Mouse (Mus musculus) ES-E14 (cell line): ENCODE data around the gene Nlrc5. TPM values are rescaled to one million over a fixed set of nuclear protein-coding genes. Genes with fewer than 3 reads are reported as not detected.

Source experiments
- DNase-seq: peaks from one replicate; pipeline ENCODE4 v3.0.0-alpha.2; 2013; ENCODE audit warnings: low read depth, low spot score
- H3K27ac ChIP-seq: 2 replicates; pipeline ENCODE4 v1.5.1; 2012; ENCODE audit warnings: low read depth, mild to moderate bottlenecking, low read length, moderate library complexity, mixed read lengths; ENCODE audit not compliant: poor library complexity, insufficient read depth, severe bottlenecking
- H3K36me3 ChIP-seq: 2 replicates; pipeline ENCODE4 v1.6.1; 2012; ENCODE audit warnings: mild to moderate bottlenecking, low read length, moderate library complexity, mixed read lengths; ENCODE audit not compliant: control insufficient read depth, poor library complexity, insufficient read depth, severe bottlenecking
- H3K4me1 ChIP-seq, 2 experiments: fragments of 150-350 bp in 1 of 2; sonication (generic) in 1 of 2; 2 replicates each; pipeline ENCODE4 v1.6.1; 2012; ENCODE audit warnings: low read length in 2 of 2, mild to moderate bottlenecking in 1 of 2, mixed read lengths in 1 of 2; ENCODE audit not compliant: control insufficient read depth in 2 of 2, insufficient read depth in 2 of 2, poor library complexity in 1 of 2
- H3K4me3 ChIP-seq, 2 experiments: fragments of 150-350 bp in 1 of 2; sonication (generic) in 1 of 2; 2 replicates each; pipeline ENCODE4 v1.5.1; 2012; ENCODE audit warnings: low read length in 2 of 2, low read depth in 1 of 2, mild to moderate bottlenecking in 1 of 2, mixed read lengths in 1 of 2; ENCODE audit not compliant: insufficient read depth in 1 of 2, poor library complexity in 1 of 2, severe bottlenecking in 1 of 2
- H3K9ac ChIP-seq: 2 replicates; pipeline ENCODE4 v1.6.1; 2012; ENCODE audit warnings: low read depth, mild to moderate bottlenecking, low read length, mixed read lengths; ENCODE audit not compliant: poor library complexity, insufficient read depth, severe bottlenecking
- H3K9me3 ChIP-seq: fragments of 150-350 bp; sonication (generic); 2 replicates; pipeline ENCODE4 v1.6.1; 2012; ENCODE audit warnings: low read depth, mild to moderate bottlenecking, low read length; ENCODE audit not compliant: control insufficient read depth, insufficient read depth
- CHD2 ChIP-seq: IDR thresholded peaks from 2 replicates; pipeline ENCODE4 v1.6.1; 2014; ENCODE audit warnings: mild to moderate bottlenecking, low read depth, low read length, inconsistent platforms
- HCFC1 ChIP-seq: IDR thresholded peaks from 2 replicates; pipeline ENCODE4 v1.6.1; 2012; ENCODE audit warnings: low read length, inconsistent platforms, borderline replicate concordance; ENCODE audit not compliant: insufficient read depth
- MAFK ChIP-seq: IDR thresholded peaks from 2 replicates; pipeline ENCODE4 v1.6.1; 2014; ENCODE audit warnings: mild to moderate bottlenecking, low read depth, low read length, inconsistent platforms; ENCODE audit not compliant: insufficient read depth
- ZC3H11A ChIP-seq: IDR thresholded peaks from 2 replicates; pipeline ENCODE4 v1.6.1; 2012; ENCODE audit warnings: low read depth, mild to moderate bottlenecking, inconsistent platforms, low read length, borderline replicate concordance
- ZNF384 ChIP-seq: IDR thresholded peaks from 2 replicates; pipeline ENCODE4 v1.6.1; 2012; ENCODE audit warnings: low read depth, low read length, inconsistent platforms
- in situ Hi-C, 2 experiments: fragments of 600-800 bp; cut with MboI; formaldehyde crosslinking; loops; one replicate each; pipeline ENCODE4 v1.15.1; 2025; ENCODE audit warnings: low sequenced_read_pairs in 2 of 2, inconsistent platforms in 1 of 2; ENCODE audit not compliant: unreplicated experiment in 2 of 2
- total RNA-seq: library from RNA; depleted of rRNA; stranded (reverse); fragments of 300-350 nt; gene quantifications from 2 replicates; pipeline ENCODE4 v1.2.3, GENCODE M21; 2012

The Nlrc5 gene
- total RNA-seq, 1 experiment = 0.76 TPM

- in situ Hi-C loops = no loop called here
- no peaks in the 10 kb centered on the region for H3K36me3 ChIP-seq
- no peaks in the 10 kb centered on the region for H3K4me1 ChIP-seq
- TF ChIP-seq HCFC1 (no peak), ZC3H11A (no peak)
- H3K4me3 ChIP-seq = no peak overlapping the region
- no peaks in the 10 kb centered on the region for H3K9me3 ChIP-seq
- H3K9ac ChIP-seq = no peak overlapping the region
- no peak for DNase-seq
- no peak overlapping the region for H3K27ac ChIP-seq
Observed at GRCm38 (mm10) chr8:94456071-94456470, 21.9 kb downstream of the Nlrc5 start.

- H3K4me1 ChIP-seq = no peaks in the 10 kb centered on the region
- in situ Hi-C loops = no loop called here
- TF ChIP-seq ZNF384 (no peak), ZC3H11A (no peak), CHD2 (no peak), MAFK (no peak), HCFC1 (no peak)
Observed at GRCm38 (mm10) chr8:94458567-94458966, 24.4 kb downstream of the Nlrc5 start.

GRCm38 (mm10) chr8:94469656-94470055 is 35.5 kb downstream of the Nlrc5 start:
- in situ Hi-C loops = no loop called here
- no peak overlapping the region for H3K4me3 ChIP-seq
- no peaks in the 10 kb centered on the region for H3K9me3 ChIP-seq
- no peaks in the 10 kb centered on the region for H3K4me1 ChIP-seq
- no peak for DNase-seq
- H3K36me3 ChIP-seq = no peaks in the 10 kb centered on the region
- TF ChIP-seq HCFC1 = no peak
- H3K9ac ChIP-seq = no peak overlapping the region
- H3K27ac ChIP-seq = no peak overlapping the region

More at GRCm38 (mm10) chr8:94458567-94458966, 24.4 kb downstream of the Nlrc5 start:
- H3K36me3 ChIP-seq = no peaks in the 10 kb centered on the region
- no peak overlapping the region for H3K9ac ChIP-seq
- DNase-seq = no peak
- H3K9me3 ChIP-seq = no peaks in the 10 kb centered on the region
- no peak overlapping the region for H3K27ac ChIP-seq
- H3K4me3 ChIP-seq = no peak overlapping the region

GRCm38 (mm10) chr8:94470794-94471193 is 36.6 kb downstream of the Nlrc5 start:
- no peak overlapping the region for H3K4me3 ChIP-seq
- no peak overlapping the region for H3K9ac ChIP-seq
- H3K9me3 ChIP-seq = no peaks in the 10 kb centered on the region
- no peaks in the 10 kb centered on the region for H3K4me1 ChIP-seq
- no peak overlapping the region for H3K27ac ChIP-seq
- no peaks in the 10 kb centered on the region for H3K36me3 ChIP-seq
- in situ Hi-C loops = no loop called here
- no peak for TF ChIP-seq CHD2
- TF ChIP-seq ZNF384 = no peak
- TF ChIP-seq ZC3H11A = no peak
- no peak for TF ChIP-seq MAFK
- TF ChIP-seq HCFC1 = no peak
- DNase-seq = no peak

GRCm38 (mm10) chr8:94471281-94471680 is 37.1 kb downstream of the Nlrc5 start:
- DNase-seq = no peak
- in situ Hi-C loops = no loop called here

More at GRCm38 (mm10) chr8:94471281-94471680, 37.1 kb downstream of the Nlrc5 start:
- H3K9me3 ChIP-seq = no peaks in the 10 kb centered on the region
- H3K36me3 ChIP-seq = no peaks in the 10 kb centered on the region
- H3K9ac ChIP-seq = no peak overlapping the region
- H3K27ac ChIP-seq = no peak overlapping the region
- H3K4me1 ChIP-seq = no peaks in the 10 kb centered on the region
- no peak overlapping the region for H3K4me3 ChIP-seq
- TF ChIP-seq ZC3H11A (no peak), ZNF384 (no peak), HCFC1 (no peak), MAFK (no peak), CHD2 (no peak)
